Mouse (Mus musculus): ENCODE results near the gene Otos. TPM values are rescaled to one million over a fixed set of nuclear protein-coding genes. Genes with fewer than 3 reads are reported as not detected.

Gene Otos
- polyA plus RNA-seq (2015; fragmentation: Nextera tagmentation; extraction: Ambion mirVana), result 0.12 TPM in 1 of 2 replicates, not detected in the other

- ATAC-seq (ENCODE audit: low FRiP score), result peak; percentile 38
- WGBS, result 26% methylated on average over 8 of the region's 8 CpGs
- Histone ChIP-seq H3K4me2 (0 out of 2 replicates have a peak within 1 kb of the TSS, but pooled peaks have one; percentile 13), H3K9ac (peak within 1 kb of the TSS; percentile 49; the same call in 1 of the 2 replicates), H3K27me3 (peaks cover 16% of the 10 kb centered on the region), H3K36me3 (no peaks in the 10 kb centered on the region), H3K4me3 (no peak within 1 kb of the TSS), H3K27ac (no peak within 1 kb of the TSS), H3K4me1 (replicated peaks) (0 out of 2 replicates have a peak, but pooled peaks cover 5% of the 10 kb centered on the region), H3K9me3 (no peaks in the 10 kb centered on the region)
Observed at GRCm38 (mm10) chr1:92648673-92649072, at the start of gene Otos. TSS of gene Otos (minus strand) at chr1:92648841.

DNA sequence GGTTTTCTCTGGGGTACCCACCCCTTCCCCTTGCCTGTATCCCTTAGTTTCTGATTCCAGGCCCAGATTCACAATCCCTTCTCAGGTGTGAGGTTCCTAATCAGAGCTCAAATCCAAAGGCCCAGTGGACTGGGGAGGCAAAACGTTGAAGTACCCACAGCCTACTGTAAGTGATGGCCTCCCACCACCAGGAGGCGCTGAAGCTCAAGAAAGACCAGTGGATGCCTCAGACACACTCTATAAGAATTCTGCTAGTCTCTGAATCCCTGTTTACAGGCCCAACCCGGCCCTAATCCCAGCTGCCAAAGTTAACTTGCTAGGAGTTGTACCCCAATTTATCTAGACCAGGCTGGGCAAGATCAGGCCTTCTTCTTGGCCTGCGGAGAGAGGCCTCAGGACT is 48.2 kb upstream of the Otos start:
- H3K4me1 ChIP-seq (replicated peaks), result peaks cover 14% of the 10 kb centered on the region
- no peak overlapping the region for H3K9ac ChIP-seq
- WGBS, result 36% methylated on average over 4 of the region's 4 CpGs
- H3K27me3 ChIP-seq, result peaks cover 30% of the 10 kb centered on the region
- no peak overlapping the region for H3K4me2 ChIP-seq
- no peaks in the 10 kb centered on the region for H3K9me3 ChIP-seq
- no peak overlapping the region for H3K4me3 ChIP-seq
- no peak for ATAC-seq (ENCODE audit: low FRiP score)
- H3K27ac ChIP-seq, result no peak overlapping the region
- no peaks in the 10 kb centered on the region for H3K36me3 ChIP-seq

GRCm38 (mm10) chr1:92695751-92696150 is 47.1 kb upstream of the Otos start:
- 87% methylated on average over 5 of the region's 5 CpGs for WGBS
- Histone ChIP-seq H3K27me3 (peaks cover 25% of the 10 kb centered on the region), H3K36me3 (no peaks in the 10 kb centered on the region), H3K4me1 (replicated peaks) (peaks cover 14% of the 10 kb centered on the region), H3K9ac (no peak overlapping the region), H3K27ac (no peak overlapping the region), H3K4me2 (no peak overlapping the region), H3K4me3 (no peak overlapping the region), H3K9me3 (no peaks in the 10 kb centered on the region)
- ATAC-seq (ENCODE audit: low FRiP score), result no peak

GRCm38 (mm10) chr1:92691166-92691844 is 42.7 kb upstream of the Otos start:
- no peak for ATAC-seq (ENCODE audit: low FRiP score)
- H3K4me3 ChIP-seq, result no peak overlapping the region
- no peak overlapping the region for H3K9ac ChIP-seq
- 86% methylated on average over 3 of the region's 3 CpGs for WGBS
- H3K4me2 ChIP-seq, result no peak overlapping the region
- peaks cover 9% of the 10 kb centered on the region; the same call in 1 of the 2 replicates for H3K4me1 ChIP-seq (replicated peaks)
- H3K36me3 ChIP-seq, result no peaks in the 10 kb centered on the region
- H3K9me3 ChIP-seq, result no peaks in the 10 kb centered on the region
- H3K27me3 ChIP-seq, result peaks cover 18% of the 10 kb centered on the region
- H3K27ac ChIP-seq, result no peak overlapping the region

- Histone ChIP-seq H3K27ac (no peak overlapping the region), H3K9ac (no peak overlapping the region), H3K36me3 (no peaks in the 10 kb centered on the region), H3K4me3 (no peak overlapping the region), H3K4me2 (no peak overlapping the region), H3K27me3 (peaks cover 20% of the 10 kb centered on the region), H3K4me1 (replicated peaks) (peaks cover 9% of the 10 kb centered on the region; the same call in 1 of the 2 replicates), H3K9me3 (no peaks in the 10 kb centered on the region)
- ATAC-seq (ENCODE audit: low FRiP score), result no peak
- 44% methylated on average over 8 of the region's 8 CpGs for WGBS
Observed at GRCm38 (mm10) chr1:92686994-92687393, 38.4 kb upstream of the Otos start.

- 90% methylated on average over 8 of the region's 8 CpGs for WGBS
Observed at GRCm38 (mm10) chr1:92683151-92683550, 34.5 kb upstream of the Otos start.

DNA sequence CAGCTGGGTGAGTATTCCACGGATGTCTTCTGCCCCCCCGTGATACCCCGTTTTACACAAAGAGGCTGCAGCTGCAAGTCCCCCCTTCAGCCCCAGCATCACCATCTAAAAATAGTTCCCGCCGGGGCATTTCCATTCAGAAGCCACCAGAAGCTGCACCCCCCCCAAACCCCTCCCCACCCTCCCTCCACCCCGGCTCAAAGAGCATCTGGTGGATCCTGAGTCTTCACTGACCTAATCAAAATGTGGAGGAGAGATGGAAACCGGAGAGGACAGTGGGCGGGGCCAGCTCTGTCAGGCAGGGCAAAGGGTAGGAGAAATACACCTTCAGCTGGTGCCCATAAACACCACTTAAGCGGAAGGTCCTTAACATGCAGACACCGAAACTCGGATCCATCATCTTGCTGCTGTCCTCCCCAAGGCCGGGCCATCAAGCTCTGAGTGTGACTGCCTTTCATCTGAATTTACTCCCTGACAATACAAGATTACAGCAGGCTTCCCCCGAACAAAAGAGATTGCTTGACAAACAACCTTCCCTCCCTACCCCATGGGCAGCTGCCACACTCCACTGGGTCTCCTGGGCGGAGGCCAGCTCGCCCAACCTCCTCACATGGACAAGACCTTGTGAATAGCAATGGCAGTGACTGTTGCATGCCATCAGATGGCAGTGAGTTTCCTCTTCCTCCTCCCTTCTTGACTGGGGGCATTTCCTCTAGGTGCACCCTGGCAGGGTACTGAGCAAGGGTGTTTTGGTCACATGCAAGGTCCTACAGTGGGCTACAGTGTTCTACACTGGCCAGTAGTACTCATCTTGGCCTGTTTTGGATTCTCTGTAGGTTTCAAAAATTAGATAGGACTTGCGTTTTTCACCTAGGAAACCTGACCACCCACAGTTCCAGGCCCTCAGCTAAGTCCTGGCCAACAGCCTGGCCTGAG is 32.3 kb upstream of the Otos start:
- Histone ChIP-seq H3K9me3 (no peaks in the 10 kb centered on the region), H3K4me2 (no peak overlapping the region), H3K27ac (0 out of 2 replicates have a peak overlapping the region, but pooled peaks have one; percentile 18), H3K4me1 (replicated peaks) (peaks cover 20% of the 10 kb centered on the region), H3K4me3 (no peak overlapping the region), H3K27me3 (peaks cover 46% of the 10 kb centered on the region), H3K36me3 (no peaks in the 10 kb centered on the region), H3K9ac (no peak overlapping the region)
- ATAC-seq (ENCODE audit: low FRiP score), result peak; percentile 69
- WGBS, result 18% methylated on average over 16 of the region's 16 CpGs

More at GRCm38 (mm10) chr1:92683151-92683550, 34.5 kb upstream of the Otos start:
- H3K27ac ChIP-seq, result no peak overlapping the region
- H3K9me3 ChIP-seq, result no peaks in the 10 kb centered on the region
- H3K4me2 ChIP-seq, result no peak overlapping the region
- no peaks in the 10 kb centered on the region for H3K36me3 ChIP-seq
- peaks cover 31% of the 10 kb centered on the region for H3K27me3 ChIP-seq
- H3K9ac ChIP-seq, result no peak overlapping the region
- no peak for ATAC-seq (ENCODE audit: low FRiP score)
- H3K4me3 ChIP-seq, result no peak overlapping the region
- peaks cover 29% of the 10 kb centered on the region for H3K4me1 ChIP-seq (replicated peaks)

- Histone ChIP-seq H3K4me1 (replicated peaks) (peaks cover 20% of the 10 kb centered on the region), H3K27ac (no peak overlapping the region), H3K9ac (no peak overlapping the region), H3K4me3 (no peak overlapping the region), H3K27me3 (peaks cover 53% of the 10 kb centered on the region), H3K9me3 (no peaks in the 10 kb centered on the region), H3K36me3 (no peaks in the 10 kb centered on the region), H3K4me2 (no peak overlapping the region)
- ATAC-seq (ENCODE audit: low FRiP score), result no peak
- 91% methylated on average over 5 of the region's 5 CpGs for WGBS
Observed at GRCm38 (mm10) chr1:92678757-92679156, 30.1 kb upstream of the Otos start.

DNA sequence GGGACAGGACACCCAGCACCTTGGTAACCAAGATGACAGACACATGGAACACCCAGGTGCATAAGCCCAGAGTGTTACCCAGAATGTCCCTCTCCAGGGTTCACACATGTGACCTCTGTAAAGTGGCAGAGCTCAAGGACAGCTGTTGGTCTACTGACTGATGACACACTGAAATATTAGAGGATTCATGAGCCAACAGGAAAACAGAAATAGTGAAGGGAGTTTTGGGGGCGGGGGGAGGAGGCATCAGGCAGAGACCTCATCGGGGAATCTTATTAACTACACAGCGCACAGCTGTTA is 28.0 kb upstream of the Otos start:
- no peak for ATAC-seq (ENCODE audit: low FRiP score)
- Histone ChIP-seq H3K9me3 (no peaks in the 10 kb centered on the region), H3K27ac (no peak overlapping the region), H3K4me3 (no peak overlapping the region), H3K4me1 (replicated peaks) (peaks cover 20% of the 10 kb centered on the region), H3K27me3 (peaks cover 37% of the 10 kb centered on the region; the same call in 1 of the 2 replicates), H3K4me2 (no peak overlapping the region), H3K9ac (no peak overlapping the region), H3K36me3 (no peaks in the 10 kb centered on the region)
- WGBS, result 76% methylated on average over 3 of the region's 3 CpGs

DNA sequence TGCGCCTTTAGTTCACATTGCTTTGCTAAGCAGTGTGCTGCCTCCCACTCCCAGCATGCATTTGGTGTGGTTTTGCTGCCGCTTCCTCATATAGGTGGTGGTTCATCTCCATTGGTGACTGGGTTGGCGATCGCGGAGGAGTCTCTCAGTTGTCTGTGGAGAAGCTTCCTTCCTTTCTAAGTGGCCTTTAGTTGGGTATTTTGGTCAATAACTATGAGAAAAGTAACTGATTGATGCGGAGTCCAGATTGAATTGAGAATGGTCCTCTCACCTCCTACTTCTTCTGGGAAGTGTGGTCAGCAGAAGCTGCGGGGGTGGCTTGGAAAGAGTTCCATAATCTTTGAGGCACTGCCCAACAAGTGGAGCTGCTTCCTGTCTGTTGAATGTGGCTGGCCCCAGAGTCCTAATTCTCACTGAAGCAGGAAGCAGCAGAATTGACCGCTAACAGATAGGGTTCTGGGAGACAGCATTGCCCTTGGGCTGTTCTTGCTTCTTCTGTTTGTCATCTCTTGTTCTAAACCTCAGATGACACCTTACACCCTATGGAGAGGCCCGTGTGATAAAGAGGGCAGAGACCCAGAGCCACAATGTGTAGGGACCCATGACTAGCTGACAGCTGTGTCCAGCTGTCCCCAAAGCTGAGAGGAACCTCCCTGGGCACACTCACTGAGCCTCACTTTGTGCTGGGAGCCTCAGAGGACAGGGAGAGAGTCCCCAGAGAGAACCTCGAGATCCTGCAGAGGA is 27.5 kb upstream of the Otos start:
- no peak for ATAC-seq (ENCODE audit: low FRiP score)
- 85% methylated on average over 10 of the region's 10 CpGs for WGBS
- H3K4me2 ChIP-seq, result no peak overlapping the region
- peaks cover 16% of the 10 kb centered on the region for H3K4me1 ChIP-seq (replicated peaks)
- H3K9ac ChIP-seq, result no peak overlapping the region
- H3K4me3 ChIP-seq, result no peak overlapping the region
- H3K27me3 ChIP-seq, result peaks cover 37% of the 10 kb centered on the region; the same call in 1 of the 2 replicates
- H3K9me3 ChIP-seq, result no peaks in the 10 kb centered on the region
- H3K27ac ChIP-seq, result no peak overlapping the region
- H3K36me3 ChIP-seq, result no peaks in the 10 kb centered on the region

- Histone ChIP-seq H3K4me2 (no peak overlapping the region), H3K9ac (no peak overlapping the region), H3K27me3 (peaks cover 25% of the 10 kb centered on the region; the same call in 1 of the 2 replicates), H3K9me3 (no peaks in the 10 kb centered on the region), H3K36me3 (no peaks in the 10 kb centered on the region), H3K4me1 (replicated peaks) (no peaks in the 10 kb centered on the region), H3K4me3 (no peak overlapping the region), H3K27ac (no peak overlapping the region)
- no peak for ATAC-seq (ENCODE audit: low FRiP score)
- 85% methylated on average over 5 of the region's 5 CpGs for WGBS
Observed at GRCm38 (mm10) chr1:92673258-92673782, 24.7 kb upstream of the Otos start.

- WGBS, result 85% methylated on average over 4 of the region's 4 CpGs
- H3K36me3 ChIP-seq, result no peaks in the 10 kb centered on the region
- no peak overlapping the region for H3K9ac ChIP-seq
- ATAC-seq (ENCODE audit: low FRiP score), result no peak
- no peak overlapping the region for H3K4me3 ChIP-seq
- H3K9me3 ChIP-seq, result no peaks in the 10 kb centered on the region
- H3K27ac ChIP-seq, result no peak overlapping the region
- peaks cover 12% of the 10 kb centered on the region; the same call in 1 of the 2 replicates for H3K27me3 ChIP-seq
- no peaks in the 10 kb centered on the region for H3K4me1 ChIP-seq (replicated peaks)
- no peak overlapping the region for H3K4me2 ChIP-seq
Observed at GRCm38 (mm10) chr1:92671326-92671725, 22.7 kb upstream of the Otos start.

Data from hindbrain, embryonic 13.5 days (tissue).